Mouse (Mus musculus) T-helper 2 cell (primary cell): Measurements from ENCODE around the gene Inca1.

ENCODE experiments used
- in situ Hi-C: fragments of 300-600 bp; cut with MboI, MseI; formaldehyde crosslinking; loops from one replicate; pipeline ENCODE4 v1.15.1; 2025; ENCODE audit warnings: high pct_unique_total_duplicates

The Inca1 gene

GRCm38 (mm10) chr11:70670483-70670882 is 29.5 kb downstream of the Inca1 start:
- in situ Hi-C loops = loop anchor here (25.0 kb wide), 2 partner anchors 908 to 1258 kb away; partner anchors contain the start of genes Kdm6b, Polr2a, Slc35g3 and Zbtb4

GRCm38 (mm10) chr11:70669582-70670345 is 30.2 kb downstream of the Inca1 start:
- in situ Hi-C loops = loop anchor here (25.0 kb wide), 2 partner anchors 907 to 1257 kb away; partner anchors contain the start of genes Kdm6b, Polr2a, Slc35g3 and Zbtb4

- in situ Hi-C loops = loop anchor here (25.0 kb wide), 2 partner anchors 907 to 1257 kb away; partner anchors contain the start of genes Kdm6b, Polr2a, Slc35g3 and Zbtb4
These were observed 31.0 kb downstream of the Inca1 start, which contains the start of gene Spag7 for GRCm38 (mm10) chr11:70668771-70669505. Gene Spag7 (minus strand): TSS chr11:70669416.

DNA sequence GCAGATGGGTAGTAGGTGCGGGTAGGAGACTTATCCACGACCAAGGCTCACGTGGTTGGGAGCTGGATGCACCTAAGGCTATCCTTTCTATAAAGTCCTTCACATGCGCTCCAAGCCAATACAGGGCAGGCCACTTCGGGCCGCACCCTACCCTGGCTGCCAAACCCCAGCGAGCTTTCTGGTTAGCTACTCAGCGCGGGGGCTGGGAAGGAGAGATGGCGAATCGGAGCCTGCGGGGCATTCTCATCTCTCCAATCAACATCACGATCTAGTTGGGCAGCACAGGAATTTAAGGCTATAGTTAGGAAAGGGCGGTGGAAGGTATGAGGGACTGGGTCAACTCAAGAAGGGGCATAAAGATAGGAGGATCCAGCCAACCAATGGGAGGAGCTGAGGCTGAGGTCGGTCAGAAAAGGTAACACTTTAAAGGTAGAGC is 31.6 kb downstream of the Inca1 start:
- in situ Hi-C loops = loop anchor here (25.0 kb wide), 2 partner anchors 906 to 1256 kb away; partner anchors contain the start of genes Kdm6b, Polr2a, Slc35g3 and Zbtb4

- in situ Hi-C loops = loop anchor here (25.0 kb wide), 2 partner anchors 905 to 1255 kb away; partner anchors contain the start of genes Kdm6b, Polr2a, Slc35g3 and Zbtb4
These were observed 32.4 kb downstream of the Inca1 start for GRCm38 (mm10) chr11:70667271-70668150.

- in situ Hi-C loops = loop anchor here (25.0 kb wide), 2 partner anchors 904 to 1254 kb away; partner anchors contain the start of genes Kdm6b, Polr2a, Slc35g3 and Zbtb4
These were observed 33.3 kb downstream of the Inca1 start for GRCm38 (mm10) chr11:70666687-70667086.

DNA sequence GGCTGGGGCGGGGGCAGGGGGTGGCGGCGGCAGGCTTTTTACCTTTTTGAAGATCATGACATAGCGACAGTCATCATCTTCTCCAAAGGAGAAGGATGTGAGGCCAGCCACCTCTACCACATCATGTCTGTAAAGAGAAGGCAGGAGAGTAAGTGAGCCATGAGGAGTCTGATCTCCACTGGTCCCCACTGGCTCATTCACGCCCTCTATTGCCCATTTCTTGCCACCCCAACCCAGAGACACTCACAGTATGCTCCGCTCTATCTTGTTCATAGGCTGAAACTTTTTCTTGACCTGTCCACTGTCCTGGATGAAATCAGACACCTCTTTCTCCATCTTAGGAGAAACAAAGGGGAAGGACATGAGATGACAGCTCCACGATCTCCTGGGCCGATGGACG is 35.2 kb downstream of the Inca1 start:
- in situ Hi-C loops = loop anchor here (25.0 kb wide), 2 partner anchors 902 to 1252 kb away; partner anchors contain the start of genes Kdm6b, Polr2a, Slc35g3 and Zbtb4

DNA sequence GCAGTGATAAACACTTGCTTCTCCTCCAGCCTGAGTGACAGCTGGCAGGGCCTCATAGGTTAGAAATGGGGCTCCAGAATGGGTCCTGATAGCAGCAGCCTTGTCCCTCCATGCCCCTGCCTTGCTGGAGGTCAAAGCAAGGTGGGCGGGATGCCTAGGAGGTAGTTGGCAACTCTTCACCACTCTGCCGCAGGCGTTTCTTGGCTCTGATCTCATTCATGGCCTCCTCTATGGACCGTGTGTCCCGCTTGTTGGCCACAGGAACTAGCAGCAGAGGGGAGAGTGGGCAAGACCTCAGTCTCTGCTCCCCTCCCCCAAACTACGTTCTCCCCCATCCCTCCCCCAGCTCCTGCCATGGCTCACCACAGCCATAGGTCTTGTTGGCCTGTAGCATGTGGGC is 36.0 kb downstream of the Inca1 start:
- in situ Hi-C loops = loop anchor here (25.0 kb wide), 2 partner anchors 902 to 1252 kb away; partner anchors contain the start of genes Kdm6b, Polr2a, Slc35g3 and Zbtb4

GRCm38 (mm10) chr11:70663101-70663500 is 36.9 kb downstream of the Inca1 start:
- in situ Hi-C loops = loop anchor here (25.0 kb wide), 2 partner anchors 901 to 1251 kb away; partner anchors contain the start of genes Kdm6b, Polr2a, Slc35g3 and Zbtb4

DNA sequence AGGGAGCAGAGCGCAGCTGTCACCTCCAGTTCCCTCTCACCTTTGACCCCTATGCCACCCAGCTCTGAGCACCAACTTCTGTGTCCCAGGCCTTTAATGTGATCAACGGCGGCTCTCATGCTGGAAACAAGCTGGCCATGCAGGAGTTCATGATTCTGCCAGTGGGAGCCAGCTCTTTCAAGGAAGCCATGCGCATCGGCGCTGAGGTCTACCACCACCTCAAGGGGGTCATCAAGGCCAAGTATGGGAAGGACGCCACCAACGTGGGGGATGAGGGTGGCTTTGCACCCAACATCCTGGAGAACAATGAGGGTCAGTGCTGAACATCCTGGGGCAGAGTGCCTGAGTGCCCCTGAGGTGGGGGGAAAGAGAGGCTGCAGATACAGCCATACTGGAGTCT is 39.4 kb downstream of the Inca1 start:
- in situ Hi-C loops = loop anchor here (25.0 kb wide), 2 partner anchors 898 to 1248 kb away; partner anchors contain the start of genes Kdm6b, Polr2a, Slc35g3 and Zbtb4

DNA sequence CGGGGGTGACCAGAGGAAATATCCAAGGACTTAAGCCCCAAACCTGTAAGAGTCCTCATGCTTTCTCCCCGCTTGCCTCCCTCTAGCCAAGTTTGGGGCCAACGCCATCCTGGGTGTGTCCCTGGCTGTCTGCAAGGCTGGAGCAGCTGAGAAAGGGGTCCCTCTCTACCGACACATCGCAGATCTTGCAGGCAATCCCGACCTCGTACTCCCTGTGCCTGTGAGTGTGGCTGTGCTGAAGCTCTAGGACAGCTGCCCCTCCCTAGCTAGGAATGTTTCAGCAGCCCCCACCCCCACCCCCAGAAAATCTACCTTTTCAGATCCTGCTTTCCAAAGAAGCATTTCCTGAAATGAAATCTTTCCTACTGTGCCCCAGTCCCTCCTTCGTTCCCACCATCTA is 41.0 kb downstream of the Inca1 start:
- in situ Hi-C loops = loop anchor here (25.0 kb wide), 2 partner anchors 897 to 1247 kb away; partner anchors contain the start of genes Kdm6b, Polr2a, Slc35g3 and Zbtb4

DNA sequence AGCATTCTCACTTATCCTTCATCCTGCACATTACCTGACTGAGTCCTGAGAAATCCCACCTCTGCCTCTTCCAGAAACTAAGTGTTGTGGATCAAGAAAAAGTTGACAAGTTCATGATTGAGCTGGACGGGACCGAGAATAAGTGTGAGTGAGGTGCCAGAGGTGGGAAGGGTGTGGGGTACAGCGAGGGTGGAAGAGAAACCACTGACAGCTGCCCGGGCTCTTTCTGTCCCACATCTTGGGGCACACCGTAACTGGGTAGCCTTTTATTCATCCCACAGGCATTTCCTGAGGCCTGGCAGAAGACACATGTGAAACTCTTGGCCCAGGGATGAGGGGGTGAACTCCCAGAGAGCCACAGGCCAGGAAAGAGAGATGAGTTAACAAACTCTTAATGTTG is 41.4 kb downstream of the Inca1 start:
- in situ Hi-C loops = loop anchor here (25.0 kb wide), 2 partner anchors 896 to 1246 kb away; partner anchors contain the start of genes Kdm6b, Polr2a, Slc35g3 and Zbtb4

DNA sequence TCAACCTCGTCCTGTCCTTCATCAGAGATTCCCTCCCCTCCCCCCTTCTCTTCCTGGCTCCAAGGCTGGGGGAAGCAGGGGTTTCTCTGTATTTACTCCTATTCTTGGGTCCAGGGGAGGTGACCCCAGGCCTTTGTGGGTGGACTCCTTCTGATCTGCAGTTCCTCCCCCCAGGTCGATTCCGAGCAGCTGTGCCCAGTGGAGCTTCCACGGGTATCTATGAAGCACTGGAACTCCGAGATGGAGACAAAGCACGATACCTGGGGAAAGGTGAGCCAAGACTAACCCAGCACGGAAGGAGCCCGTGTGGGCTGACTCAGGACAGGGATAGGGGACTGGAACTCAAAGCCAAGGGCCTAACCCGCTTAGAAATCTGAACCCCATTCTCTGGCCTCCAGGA is 42.0 kb downstream of the Inca1 start:
- in situ Hi-C loops = loop anchor here (25.0 kb wide), 2 partner anchors 896 to 1246 kb away; partner anchors contain the start of genes Kdm6b, Polr2a, Slc35g3 and Zbtb4

- in situ Hi-C loops = loop anchor here (25.0 kb wide), 2 partner anchors 895 to 1245 kb away; partner anchors contain the start of genes Kdm6b, Polr2a, Slc35g3 and Zbtb4
These were observed 42.4 kb downstream of the Inca1 start for GRCm38 (mm10) chr11:70657573-70657972.

DNA sequence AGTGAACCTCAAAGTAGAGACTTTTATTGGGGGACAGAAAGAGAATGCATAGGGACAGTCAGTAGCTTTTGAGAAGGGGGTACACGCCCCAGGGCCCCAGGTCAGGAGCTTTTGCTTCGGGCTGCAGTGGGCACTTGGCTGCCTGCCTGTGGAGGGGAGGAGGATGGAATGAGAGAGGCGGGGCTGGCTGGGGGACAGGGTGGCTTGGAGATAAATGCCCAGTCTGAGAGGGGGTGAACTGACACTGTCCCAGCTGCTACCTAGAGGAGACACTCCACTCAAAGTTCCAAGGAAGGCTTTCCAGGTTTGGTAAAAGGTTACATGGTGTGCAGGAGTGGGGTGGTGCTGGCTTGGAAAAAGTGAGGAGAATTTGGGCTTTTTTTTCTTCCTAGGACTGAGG is 43.0 kb downstream of the Inca1 start, which contains the start of gene Eno3:
Gene Eno3 (plus strand): TSS at position 239 of the 400 bp plus-strand sequence.
- in situ Hi-C loops = loop anchor here (25.0 kb wide), 2 partner anchors 895 to 1245 kb away; partner anchors contain the start of genes Kdm6b, Polr2a, Slc35g3 and Zbtb4

DNA sequence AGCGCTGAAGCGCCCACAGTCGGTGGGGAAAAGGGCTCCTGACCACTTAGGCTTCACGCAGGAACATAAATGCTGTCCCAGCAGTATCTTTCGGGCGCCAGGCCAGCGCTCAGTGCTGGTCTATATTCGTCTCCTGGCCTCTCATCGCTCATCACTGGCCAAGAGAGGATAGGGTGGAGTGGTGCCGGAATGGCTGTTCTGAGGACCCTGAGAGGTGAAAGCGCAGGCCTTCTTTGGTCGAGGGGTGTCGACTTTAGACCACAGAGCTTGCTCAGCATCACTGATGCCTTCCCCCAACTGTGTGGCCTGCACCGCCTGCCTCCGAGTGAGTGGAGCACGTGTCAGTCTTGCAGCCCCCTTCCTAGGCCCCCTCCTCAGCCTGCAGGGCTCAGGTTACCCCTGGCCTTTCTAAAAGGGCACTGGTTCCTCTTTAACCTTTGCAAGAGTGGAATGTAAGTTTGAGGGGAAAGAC is 43.5 kb downstream of the Inca1 start:
- in situ Hi-C loops = loop anchor here (25.0 kb wide), 2 partner anchors 894 to 1244 kb away; partner anchors contain the start of genes Kdm6b, Polr2a, Slc35g3 and Zbtb4

GRCm38 (mm10) chr11:70655571-70656455 is 44.1 kb downstream of the Inca1 start:
- in situ Hi-C loops = loop anchor here (25.0 kb wide), 2 partner anchors 894 to 1244 kb away; partner anchors contain the start of genes Kdm6b, Polr2a, Slc35g3 and Zbtb4

DNA sequence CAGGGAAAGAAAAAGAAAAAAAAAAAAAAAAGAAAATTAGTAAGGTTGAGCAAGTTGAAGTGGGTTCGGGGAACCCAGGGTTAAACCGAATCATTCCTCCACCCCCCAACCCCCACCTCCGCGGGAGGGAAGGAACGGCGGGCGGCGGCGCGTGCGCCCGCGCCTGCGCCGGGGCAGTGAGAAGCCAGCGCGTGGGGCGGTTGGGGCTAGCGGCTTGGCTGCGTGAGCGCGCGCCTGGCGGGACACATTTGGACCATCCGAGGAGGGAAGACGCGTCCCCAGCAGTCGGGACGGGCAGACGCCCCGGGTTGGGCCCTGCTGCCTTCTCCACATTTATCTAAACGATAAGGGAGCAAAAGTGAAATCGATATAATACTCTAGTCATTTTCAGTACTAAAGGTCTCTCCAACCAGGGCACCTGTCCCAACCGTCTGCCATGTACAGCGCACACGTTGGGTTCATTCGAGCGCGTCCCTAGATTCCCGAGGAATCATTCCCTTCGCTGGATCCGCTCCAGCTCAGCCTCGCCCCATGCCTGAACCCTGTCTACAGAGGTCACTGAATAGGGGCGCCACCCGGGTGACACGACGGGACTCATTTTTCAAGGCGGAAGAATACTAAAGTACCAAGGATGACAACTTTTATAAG is 44.9 kb downstream of the Inca1 start:
- in situ Hi-C loops = loop anchor here (25.0 kb wide), 2 partner anchors 893 to 1243 kb away; partner anchors contain the start of genes Kdm6b, Polr2a, Slc35g3 and Zbtb4
